Mouse (Mus musculus): Measurements from ENCODE around the gene Olfr1120.
"Not testable (repeated sequence)": the region's sequence is repeated elsewhere in the genome, so short reads cannot be mapped to it uniquely, and the experiment has no call there.

The Olfr1120 gene

GRCm38 (mm10) chr2:87354515-87354914 is at the start of gene Olfr1120:
TSS of gene Olfr1120 (plus strand) at chr2:87354815.
- DNase-seq (ENCODE audit: low spot score) = no peak

- no peak for DNase-seq (ENCODE audit: low spot score)
Measured at GRCm38 (mm10) chr2:87307281-87307680, 47.3 kb upstream of the Olfr1120 start, which contains the start of gene Olfr1118. TSS of gene Olfr1118 (plus strand) at chr2:87307581.

GRCm38 (mm10) chr2:87360121-87360520 is 5.5 kb downstream of the Olfr1120 start:
- DNase-seq (ENCODE audit: low spot score) = not testable (repeated sequence)

GRCm38 (mm10) chr2:87369595-87369994 is 15.0 kb downstream of the Olfr1120 start, which contains the start of gene Olfr1121:
TSS of gene Olfr1121 (plus strand) at chr2:87369895.
- no peak for DNase-seq (ENCODE audit: low spot score)

- DNase-seq (ENCODE audit: low spot score) = no peak
Measured at GRCm38 (mm10) chr2:87371726-87372125, 17.1 kb downstream of the Olfr1120 start.

- DNase-seq (ENCODE audit: low spot score) = no peak
Measured at GRCm38 (mm10) chr2:87383935-87384334, 29.3 kb downstream of the Olfr1120 start.

- no peak for DNase-seq (ENCODE audit: low spot score)
Measured at GRCm38 (mm10) chr2:87385549-87385948, 30.9 kb downstream of the Olfr1120 start, which contains the start of gene Olfr1122. TSS of gene Olfr1122 (plus strand) at chr2:87385849.

GRCm38 (mm10) chr2:87393605-87394004 is 39.0 kb downstream of the Olfr1120 start:
- not testable (repeated sequence) for DNase-seq (ENCODE audit: low spot score)

- not testable (repeated sequence) for DNase-seq (ENCODE audit: low spot score)
Measured at GRCm38 (mm10) chr2:87394686-87395085, 40.1 kb downstream of the Olfr1120 start.
